Mouse (Mus musculus) brain, adult 2 months (tissue): Measurements from ENCODE around the gene Card14.

Experiments
- DNase-seq: peaks from one replicate; pipeline ENCODE4 v3.0.0; 2011; ENCODE audit warnings: low read depth, low spot score

Card14 gene

DNA sequence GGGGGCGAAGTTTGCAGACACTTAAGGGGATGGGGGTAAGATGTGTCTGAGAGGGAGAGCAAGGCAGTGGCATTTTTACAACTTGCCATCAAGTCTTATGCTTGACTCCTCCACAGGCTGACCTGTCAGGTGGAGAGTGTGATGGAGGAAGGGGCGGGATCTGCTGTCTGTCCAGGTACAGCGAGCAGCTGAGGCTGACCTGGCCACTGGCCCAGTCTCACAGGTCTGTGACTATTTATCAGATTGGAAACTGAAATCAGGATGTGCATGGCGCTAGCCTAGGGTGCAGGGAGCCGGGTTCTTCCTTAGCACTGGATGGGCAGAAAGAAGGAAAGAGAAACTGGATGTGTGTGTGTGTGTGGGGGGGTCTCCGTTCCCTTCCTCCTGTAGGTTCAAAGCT lies 86.6 kb downstream of the Card14 start:
- no peak for DNase-seq
